Mouse (Mus musculus) thymus, postnatal 0 days (tissue): ENCODE results near the gene Pde8b. TPM values are rescaled to one million over a fixed set of nuclear protein-coding genes. Genes with fewer than 3 reads are reported as not detected.

Source experiments
- DNase-seq: peaks from one replicate; pipeline ENCODE4 v3.0.0-alpha.2; 2015; ENCODE audit warnings: low spot score
- polyA plus RNA-seq: library from polyadenylated mRNA; unstranded; fragments of >200 nt; fragmentation: Nextera tagmentation; extraction: Ambion mirVana; gene quantifications from 2 replicates; pipeline ENCODE4 v1.2.1, GENCODE M21; 2015

The Pde8b gene
- 1.3 and 1.7 TPM in 2 replicates for polyA plus RNA-seq

GRCm38 (mm10) chr13:95249511-95250456 lies at the start of gene Pde8b:
Pde8b (minus strand) TSS chr13:95250336.
- DNase-seq = no peak

GRCm38 (mm10) chr13:95291983-95292382 lies 41.8 kb upstream of the Pde8b start:
- DNase-seq = no peak

- DNase-seq = no peak
Measured at GRCm38 (mm10) chr13:95288027-95288426, 37.9 kb upstream of the Pde8b start.

- DNase-seq = peak; percentile 41
Measured at GRCm38 (mm10) chr13:95286989-95287388, 36.9 kb upstream of the Pde8b start.

- DNase-seq = no peak
Measured at GRCm38 (mm10) chr13:95281740-95282673, 31.9 kb upstream of the Pde8b start.

GRCm38 (mm10) chr13:95278426-95279025 lies 28.4 kb upstream of the Pde8b start:
- DNase-seq = no peak

GRCm38 (mm10) chr13:95264691-95265090 lies 14.6 kb upstream of the Pde8b start:
- no peak for DNase-seq

- no peak for DNase-seq
Measured at GRCm38 (mm10) chr13:95260886-95261789, 11.0 kb upstream of the Pde8b start.

GRCm38 (mm10) chr13:95260391-95260790 lies 10.3 kb upstream of the Pde8b start:
- no peak for DNase-seq

- DNase-seq = no peak
Measured at GRCm38 (mm10) chr13:95257083-95257482, 6.9 kb upstream of the Pde8b start.

- no peak for DNase-seq
Measured at GRCm38 (mm10) chr13:95255083-95255482, 4.9 kb upstream of the Pde8b start.

GRCm38 (mm10) chr13:95243026-95243425 lies 7.1 kb downstream of the Pde8b start:
- DNase-seq = no peak

- no peak for DNase-seq
Measured at GRCm38 (mm10) chr13:95237488-95237887, 12.6 kb downstream of the Pde8b start.

GRCm38 (mm10) chr13:95235261-95235660 lies 14.9 kb downstream of the Pde8b start:
- no peak for DNase-seq

GRCm38 (mm10) chr13:95231366-95232138 lies 18.6 kb downstream of the Pde8b start:
- DNase-seq = no peak

- DNase-seq = no peak
Measured at GRCm38 (mm10) chr13:95230326-95230725, 19.8 kb downstream of the Pde8b start.

GRCm38 (mm10) chr13:95224491-95224890 lies 25.6 kb downstream of the Pde8b start:
- DNase-seq = no peak

- no peak for DNase-seq
Measured at GRCm38 (mm10) chr13:95223427-95223772, 26.7 kb downstream of the Pde8b start.

GRCm38 (mm10) chr13:95222569-95223426 lies 27.3 kb downstream of the Pde8b start:
- no peak for DNase-seq
